Mouse (Mus musculus): ENCODE measurements around the gene Cib1.

The Cib1 gene

DNA sequence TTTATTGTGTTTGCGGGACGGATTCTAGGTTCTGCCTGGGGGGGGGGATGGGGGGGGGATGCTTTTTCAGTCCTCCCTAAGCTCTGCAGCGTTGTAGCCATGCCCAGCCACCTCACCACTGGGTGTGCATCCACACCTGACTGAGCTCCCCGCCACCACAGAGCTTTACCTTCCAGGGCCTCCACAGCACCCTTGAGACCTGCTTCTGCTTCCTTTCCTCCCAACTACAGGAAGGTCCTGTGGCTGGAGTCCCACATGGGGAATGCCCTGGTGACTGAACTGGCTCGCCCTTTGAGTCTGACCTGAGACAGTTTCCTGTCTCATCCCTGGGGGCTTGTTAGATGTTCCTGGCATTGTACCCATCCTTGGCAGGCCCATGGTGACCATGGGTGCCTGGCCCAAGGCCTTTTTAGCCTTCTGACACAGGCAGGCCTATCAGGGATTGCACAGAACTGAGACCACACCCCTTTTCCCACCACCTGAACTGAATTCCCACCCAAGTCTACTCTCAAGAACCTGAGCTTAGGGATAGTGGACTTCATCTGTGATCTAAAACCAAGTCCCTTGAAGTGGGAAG lies 31.6 kb downstream of the Cib1 start:
- DNase-seq (ENCODE audit: low read depth), result no peak

GRCm38 (mm10) chr7:80200588-80200945 lies 32.0 kb downstream of the Cib1 start:
- DNase-seq (ENCODE audit: low read depth), result no peak

DNA sequence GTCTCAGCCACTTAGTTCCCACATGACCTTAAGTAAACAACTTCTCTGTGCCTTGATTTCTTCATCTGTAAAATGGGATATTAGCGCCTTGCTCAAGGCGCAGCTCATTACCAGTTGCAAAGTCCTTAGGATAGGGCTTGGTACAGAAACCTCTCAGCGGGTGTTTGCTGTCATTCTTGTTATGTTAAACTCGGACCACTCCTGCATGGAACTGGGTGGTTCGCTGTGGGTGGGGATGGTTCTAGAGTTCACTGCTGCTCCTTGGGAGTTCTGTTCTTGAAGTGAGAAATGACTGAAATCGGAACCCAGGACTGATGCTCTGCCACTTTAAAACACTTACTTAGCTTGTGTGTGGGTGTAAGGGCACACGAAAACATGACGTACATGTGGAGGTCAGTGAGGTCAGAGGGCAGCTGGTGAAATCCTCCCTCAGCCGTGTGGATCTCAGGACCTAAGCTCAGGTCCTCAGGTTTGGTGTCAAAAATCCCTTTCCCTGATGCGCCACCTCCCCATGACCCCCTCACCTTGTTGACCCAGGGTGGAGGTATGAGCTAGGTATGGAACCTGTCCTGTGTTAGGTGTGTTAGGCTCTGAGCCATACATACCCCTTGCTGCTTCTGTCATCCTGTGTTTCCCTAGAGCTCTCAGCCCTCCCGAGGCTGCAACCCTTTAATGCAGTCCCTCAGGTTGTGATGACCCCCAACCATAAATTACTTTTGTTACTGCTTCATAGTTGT lies 32.6 kb downstream of the Cib1 start:
- no peak for DNase-seq (ENCODE audit: low read depth)

DNA sequence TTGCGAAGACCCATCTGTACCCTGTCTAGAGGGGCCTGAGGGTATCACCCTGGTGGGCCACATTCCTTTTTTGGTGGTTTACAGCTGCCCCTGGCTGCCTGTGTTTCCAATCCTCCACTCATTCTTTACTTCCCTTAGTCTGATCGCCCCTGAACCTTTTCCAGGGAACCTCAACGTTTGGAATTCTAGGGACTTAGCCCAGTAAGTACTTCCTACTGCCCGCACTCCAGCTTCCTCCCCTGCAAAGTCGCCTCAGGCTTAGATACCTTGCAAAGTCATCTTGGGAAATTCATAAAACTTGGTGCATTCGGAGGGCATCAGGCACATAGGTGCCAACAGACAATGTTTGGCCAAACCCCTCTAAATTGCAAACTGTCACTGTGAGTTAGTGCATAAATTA lies 33.3 kb downstream of the Cib1 start:
- no peak for DNase-seq (ENCODE audit: low read depth)

DNA sequence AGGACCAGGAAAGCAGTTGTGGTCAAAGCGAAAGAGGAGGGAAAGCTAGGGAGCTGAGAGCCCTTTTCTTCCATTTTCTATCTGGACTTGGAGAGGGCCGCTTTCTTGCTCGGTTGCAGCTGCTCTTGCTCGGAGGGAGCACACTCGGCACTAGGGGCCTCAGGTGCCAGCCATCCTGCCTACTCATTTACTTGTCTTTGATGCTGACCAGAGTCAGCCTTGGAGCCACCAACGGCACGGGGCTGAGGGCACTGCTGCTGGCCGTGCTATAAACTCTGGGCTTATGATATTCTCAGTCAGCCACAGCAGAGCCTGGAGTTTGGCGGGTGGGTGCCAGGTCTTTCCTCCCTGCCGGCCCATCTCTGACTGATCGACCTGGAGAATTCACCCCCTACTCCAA lies 33.8 kb downstream of the Cib1 start:
- DNase-seq (ENCODE audit: low read depth), result no peak

DNA sequence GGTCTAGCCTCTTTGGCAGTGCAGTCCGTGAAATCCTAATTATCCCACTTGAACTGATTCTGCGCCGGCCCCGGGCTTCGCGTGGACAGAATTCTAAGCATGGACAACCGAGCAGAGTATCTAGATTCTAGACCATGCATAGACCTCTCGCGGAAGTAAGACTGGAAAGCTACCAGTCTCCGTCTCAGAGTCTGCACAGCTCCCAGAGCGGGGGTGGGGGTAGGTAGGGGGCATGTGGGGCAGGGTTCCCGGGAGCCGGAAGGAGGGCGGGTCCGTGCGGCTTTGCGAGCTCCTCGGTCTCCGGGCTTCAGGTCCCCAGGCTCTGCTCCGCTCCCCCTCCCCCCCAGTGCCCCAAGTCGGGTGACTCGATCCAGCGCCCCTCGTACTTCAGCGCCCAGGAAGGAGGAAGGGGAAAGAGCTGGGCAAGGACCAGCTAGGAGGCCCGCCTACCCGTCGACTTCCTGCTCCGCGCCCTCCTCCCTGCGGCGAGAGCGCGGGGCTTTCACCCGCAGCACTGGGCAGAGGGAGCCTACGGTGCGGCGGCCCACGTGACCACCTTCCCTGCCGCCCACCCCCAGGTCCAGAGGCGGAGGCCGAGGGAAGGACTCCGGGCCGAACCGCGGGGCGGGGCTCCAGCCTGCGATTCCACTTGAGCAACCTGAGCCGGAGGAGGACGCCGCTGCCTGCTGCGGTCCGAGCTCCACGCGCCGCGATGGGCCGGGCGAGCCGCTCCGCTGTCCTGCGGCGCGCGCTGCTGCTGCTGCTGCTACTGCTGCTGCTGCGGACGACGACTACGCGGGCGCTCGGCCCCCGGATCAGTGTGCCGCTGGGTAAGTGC lies 34.5 kb downstream of the Cib1 start:
- peak; percentile 93 for DNase-seq (ENCODE audit: low read depth)

- DNase-seq (ENCODE audit: low read depth), result peak; percentile 74
Observed at GRCm38 (mm10) chr7:80197371-80197770, 35.2 kb downstream of the Cib1 start.

- no peak for DNase-seq (ENCODE audit: low read depth)
Observed at GRCm38 (mm10) chr7:80195576-80196263, 36.9 kb downstream of the Cib1 start.

DNA sequence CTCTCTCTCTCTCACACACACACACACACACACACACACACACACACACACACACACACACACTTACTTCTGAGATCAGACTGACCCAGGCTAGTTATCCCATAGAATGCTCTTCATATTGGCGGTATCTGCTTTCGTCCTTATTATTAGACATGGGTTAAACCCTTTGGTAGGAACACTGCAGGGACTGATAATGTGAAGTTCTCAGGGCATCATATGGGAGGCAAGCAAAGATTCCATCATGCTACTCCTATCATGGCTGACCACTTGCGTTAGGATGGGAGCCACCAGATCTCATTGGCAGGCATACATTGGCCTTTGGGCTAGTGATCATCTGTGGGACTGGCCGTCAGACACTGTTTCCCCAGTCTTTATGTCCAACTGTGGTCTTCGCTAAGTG lies 37.5 kb downstream of the Cib1 start:
- DNase-seq (ENCODE audit: low read depth), result no peak

GRCm38 (mm10) chr7:80193941-80194739 lies 38.5 kb downstream of the Cib1 start:
- no peak for DNase-seq (ENCODE audit: low read depth)

DNA sequence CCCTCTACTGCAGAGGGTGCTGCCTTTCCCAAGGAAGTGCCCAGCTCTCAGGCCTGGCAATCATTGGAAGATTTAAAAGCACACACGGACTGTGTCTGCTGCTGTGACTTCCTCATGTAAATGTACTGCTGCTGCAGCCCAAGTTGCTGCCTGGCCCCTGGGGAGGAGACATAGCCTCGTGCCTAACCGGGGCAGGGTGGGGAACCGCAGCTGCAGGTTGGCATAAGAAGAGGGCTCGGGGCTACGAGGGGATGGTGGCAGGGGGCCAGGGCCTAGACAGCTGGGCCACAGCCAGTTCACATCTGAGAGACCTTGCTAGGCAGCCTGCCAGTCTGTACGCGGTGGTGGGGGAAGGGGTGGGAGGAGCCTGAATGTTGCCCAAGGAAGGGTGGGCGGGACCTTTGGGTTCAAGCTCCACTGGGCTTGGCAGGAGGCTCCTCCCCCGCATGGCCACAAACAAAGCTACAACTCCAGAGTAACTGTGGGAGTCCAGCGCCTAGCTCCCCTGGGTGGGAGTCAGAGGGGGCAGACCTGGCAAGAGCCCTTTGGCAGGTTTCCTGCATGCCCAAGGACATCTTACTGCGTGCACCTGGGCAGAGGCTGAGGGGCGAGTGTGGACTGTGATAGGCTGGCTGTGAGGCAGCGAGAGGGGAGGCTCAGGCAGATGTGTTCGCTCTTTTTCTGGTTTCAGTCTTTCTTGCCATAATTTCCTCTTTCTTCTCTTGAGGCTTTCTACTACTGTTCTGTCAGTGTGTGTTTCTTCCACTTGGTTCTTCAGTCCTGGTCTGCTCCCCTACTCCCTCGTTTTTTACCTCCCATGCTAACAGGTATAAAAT lies 40.2 kb downstream of the Cib1 start:
- DNase-seq (ENCODE audit: low read depth), result peak; percentile 95

- peak; percentile 35 for DNase-seq (ENCODE audit: low read depth)
Observed at GRCm38 (mm10) chr7:80191455-80191854, 41.2 kb downstream of the Cib1 start.

DNA sequence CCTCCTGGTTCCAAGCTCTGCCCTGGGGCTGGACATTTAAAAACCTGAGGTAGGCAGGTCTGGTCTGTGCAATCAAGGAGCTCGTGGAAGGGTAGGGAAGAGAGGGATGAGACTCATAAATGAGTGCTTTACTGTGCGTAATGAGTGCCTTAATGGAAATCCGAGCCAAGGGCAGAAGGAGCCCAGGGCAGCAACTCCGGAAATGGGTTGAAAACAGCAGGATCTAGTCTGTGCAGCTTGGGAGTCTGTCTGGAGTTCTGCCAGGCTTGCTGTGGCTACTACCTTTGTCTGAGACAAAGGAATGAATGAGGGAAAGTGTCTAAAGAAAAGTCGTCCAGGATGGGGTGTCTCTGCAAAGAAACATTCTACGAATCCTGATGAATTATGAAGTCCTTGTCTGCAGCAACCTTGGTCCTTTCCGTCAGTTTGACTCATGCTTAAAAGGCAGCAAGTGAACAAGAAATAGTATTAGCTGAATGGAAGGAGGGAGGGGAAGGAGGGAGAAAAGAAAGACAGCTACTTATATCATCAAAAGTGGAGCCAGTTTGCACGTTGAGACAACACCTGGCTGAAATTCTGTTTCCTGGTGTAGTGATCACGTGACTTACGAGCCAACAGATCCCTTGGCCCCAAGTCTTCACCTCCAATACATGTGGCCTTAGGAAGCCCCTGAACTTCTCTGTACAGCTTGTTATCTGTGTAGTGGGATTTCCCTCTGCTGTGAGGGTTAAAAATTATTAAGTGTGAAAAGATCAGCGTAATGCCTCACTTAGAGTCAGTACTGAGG lies 43.3 kb downstream of the Cib1 start:
- no peak for DNase-seq (ENCODE audit: low read depth)

DNA sequence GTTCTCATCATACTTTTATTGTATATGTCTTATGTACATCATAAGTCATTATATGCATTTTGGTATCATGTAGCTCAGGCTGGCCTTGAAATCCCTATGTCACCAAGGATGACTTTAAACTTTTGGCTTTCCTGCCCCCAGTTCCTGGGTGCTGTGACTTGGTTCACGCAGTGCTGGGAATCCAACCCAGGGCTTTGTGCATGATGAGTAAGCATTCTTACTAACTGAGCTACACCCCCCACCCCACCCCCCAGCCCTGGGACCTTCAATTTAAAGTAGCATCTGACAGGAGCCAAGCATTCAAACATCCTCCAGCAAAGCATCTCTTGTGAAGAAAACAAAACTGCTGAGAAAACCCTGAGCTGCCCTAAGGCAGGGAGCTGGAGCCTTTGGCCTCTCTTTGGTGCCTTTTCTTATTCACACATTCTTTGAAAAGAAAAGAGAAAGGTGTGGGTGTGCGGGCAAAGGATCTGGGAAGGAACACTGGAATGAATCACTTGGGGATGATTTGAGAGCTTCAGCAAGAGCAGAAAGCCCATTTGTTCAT lies 44.0 kb downstream of the Cib1 start:
- no peak for DNase-seq (ENCODE audit: low read depth)

GRCm38 (mm10) chr7:80187501-80187900 lies 45.1 kb downstream of the Cib1 start:
- no peak for DNase-seq (ENCODE audit: low read depth)

DNA sequence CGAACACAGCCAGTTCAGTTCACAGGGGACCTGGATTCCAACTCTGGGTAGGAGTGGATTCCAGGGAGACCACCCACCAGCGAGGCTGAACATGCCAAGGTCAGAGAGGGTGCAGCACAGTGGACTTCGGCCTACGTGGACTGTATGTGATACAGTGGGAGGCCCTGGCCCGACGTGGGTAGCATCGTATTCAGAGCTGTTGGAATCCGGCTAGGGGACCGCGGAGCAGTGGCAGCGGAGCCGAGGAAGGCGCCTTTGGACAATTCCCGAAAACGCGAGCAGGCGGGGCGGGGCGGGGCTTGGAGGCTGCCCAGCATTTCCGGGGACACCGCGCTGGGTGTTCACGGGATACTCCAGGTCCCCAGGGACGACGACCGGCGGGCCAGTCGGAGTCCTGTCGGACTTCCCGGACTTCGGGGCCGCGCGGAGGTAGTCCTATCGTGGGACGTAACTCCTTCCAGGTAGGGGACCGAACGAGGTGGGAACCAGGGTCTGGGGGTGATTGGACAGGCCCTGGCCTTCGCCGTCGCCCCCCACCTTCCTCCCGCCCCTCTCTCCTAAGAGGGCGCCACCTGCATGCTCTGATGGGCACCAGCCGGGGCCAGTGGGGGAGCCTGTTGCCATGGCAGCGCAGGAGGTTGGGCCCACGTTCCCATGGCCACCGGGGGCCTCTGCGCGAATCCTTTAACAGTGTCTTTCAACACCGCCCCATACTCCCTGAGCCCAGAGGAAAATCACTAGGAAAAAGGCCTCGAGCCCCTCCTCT lies 45.9 kb downstream of the Cib1 start, which contains the start of gene Sema4b:
Sema4b (plus strand) TSS at position 311 of the 766 bp plus-strand sequence.
- no peak for DNase-seq (ENCODE audit: low read depth)

DNA sequence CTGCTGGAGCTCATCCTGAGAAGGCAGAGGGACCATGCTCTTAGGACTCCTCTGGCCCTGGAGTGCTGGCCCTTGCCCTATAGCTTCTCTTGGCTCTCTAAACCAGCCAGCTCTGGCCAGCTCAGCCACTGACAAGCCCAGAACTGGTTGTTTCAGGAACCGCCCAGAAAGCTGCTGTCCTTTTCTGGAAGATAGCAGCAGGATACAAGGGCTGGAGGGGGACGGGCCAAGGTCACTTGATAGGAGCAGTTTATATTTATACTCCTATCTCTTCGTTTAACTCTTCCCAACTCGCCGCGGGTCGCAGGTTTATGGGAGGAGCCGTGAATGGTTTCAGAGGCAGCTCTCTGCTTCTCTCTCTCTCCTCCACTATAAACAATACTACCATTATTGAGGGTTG lies 46.6 kb downstream of the Cib1 start:
- DNase-seq (ENCODE audit: low read depth), result no peak

DNA sequence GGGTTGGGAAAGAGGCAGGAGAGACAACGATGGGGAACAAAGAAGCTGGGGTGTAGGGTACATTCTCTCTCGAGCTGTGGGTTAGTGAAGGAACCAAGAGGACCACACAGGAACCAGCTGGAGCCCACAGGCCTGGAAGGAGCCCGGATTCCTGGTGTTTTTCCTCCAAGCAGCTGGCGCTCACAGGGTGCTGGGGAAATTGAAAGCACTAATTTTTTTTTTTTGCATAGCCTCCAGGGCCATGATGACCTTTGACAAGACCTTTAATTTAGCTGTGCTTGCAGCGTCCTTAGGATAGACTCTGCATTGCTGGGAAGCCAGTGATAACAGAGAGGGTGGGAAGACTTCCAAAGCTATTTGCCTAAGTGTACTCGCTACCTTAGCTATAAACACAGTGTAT lies 47.6 kb downstream of the Cib1 start:
- DNase-seq (ENCODE audit: low read depth), result no peak

- no peak for DNase-seq (ENCODE audit: low read depth)
Observed at GRCm38 (mm10) chr7:80184551-80184950, 48.1 kb downstream of the Cib1 start.

Data from 416B (cell line).